Mouse (Mus musculus): ENCODE measurements around the gene Gm21992. TPM values are rescaled to one million over a fixed set of nuclear protein-coding genes. Genes with fewer than 3 reads are reported as not detected.

Gm21992 gene
- polyA plus RNA-seq, 1 experiment = 17.2 TPM

GRCm38 (mm10) chr19:4712156-4712780 lies 99.1 kb downstream of the Gm21992 start:
- DNase-seq (ENCODE audit: low spot score) = no peak

GRCm38 (mm10) chr19:4711601-4712155 lies 99.7 kb downstream of the Gm21992 start:
- no peak for DNase-seq (ENCODE audit: low spot score)

GRCm38 (mm10) chr19:4711098-4711600 lies 100.3 kb downstream of the Gm21992 start, which contains the start of gene Sptbn2:
Sptbn2 (plus strand) TSS chr19:4711167.
- DNase-seq (ENCODE audit: low spot score) = no peak

- no peak for DNase-seq (ENCODE audit: low spot score)
Observed at GRCm38 (mm10) chr19:4708765-4709164, 102.6 kb downstream of the Gm21992 start.

GRCm38 (mm10) chr19:4701221-4701620 lies 110.2 kb downstream of the Gm21992 start:
- DNase-seq (ENCODE audit: low spot score) = no peak

- no peak for DNase-seq (ENCODE audit: low spot score)
Observed at GRCm38 (mm10) chr19:4700656-4701055, 110.8 kb downstream of the Gm21992 start.

GRCm38 (mm10) chr19:4699821-4700220 lies 111.6 kb downstream of the Gm21992 start:
- no peak for DNase-seq (ENCODE audit: low spot score)

GRCm38 (mm10) chr19:4698856-4699255 lies 112.6 kb downstream of the Gm21992 start:
- no peak for DNase-seq (ENCODE audit: low spot score)

- DNase-seq (ENCODE audit: low spot score) = peak; percentile 65
Observed at GRCm38 (mm10) chr19:4698205-4698677, 113.2 kb downstream of the Gm21992 start, which contains the start of gene Gm960. Gm960 (minus strand) TSS chr19:4698668.

GRCm38 (mm10) chr19:4697721-4698120 lies 113.7 kb downstream of the Gm21992 start:
- no peak for DNase-seq (ENCODE audit: low spot score)

GRCm38 (mm10) chr19:4697121-4697520 lies 114.3 kb downstream of the Gm21992 start:
- DNase-seq (ENCODE audit: low spot score) = no peak

- DNase-seq (ENCODE audit: low spot score) = no peak
Observed at GRCm38 (mm10) chr19:4694346-4694745, 117.1 kb downstream of the Gm21992 start.

Other genes with a start within 250 kb of the Gm21992 start
- gene Lrfn4, start 195.9 kb downstream of the Gm21992 start, polyA plus RNA-seq (2012; rRNA removed) = 6.7 and 8.2 TPM in 2 replicates
- 40.1 and 50.6 TPM in 2 replicates for gene Rce1, start 186.0 kb downstream of the Gm21992 start, polyA plus RNA-seq (2012; rRNA removed)
- 0.69 and 1.2 TPM in 2 replicates for gene Gm960, start 112.9 kb downstream of the Gm21992 start, polyA plus RNA-seq (2012; rRNA removed)
- gene Sptbn2, start 100.4 kb downstream of the Gm21992 start, polyA plus RNA-seq (2012; rRNA removed) = 1.4 and 2.4 TPM in 2 replicates
- gene Rbm4b, start 55.1 kb downstream of the Gm21992 start, polyA plus RNA-seq (2012; rRNA removed) = 10.5 and 11.1 TPM in 2 replicates
- gene Rbm4, start 17.7 kb downstream of the Gm21992 start, polyA plus RNA-seq (2012; rRNA removed) = 36.9 and 43.3 TPM in 2 replicates
- 17.1 and 17.5 TPM in 2 replicates for gene Rbm14, start within 50 bp of the Gm21992 start, polyA plus RNA-seq (2012; rRNA removed)
- gene Ccs, start 27.7 kb upstream of the Gm21992 start, polyA plus RNA-seq (2012; rRNA removed) = 64.5 and 75.5 TPM in 2 replicates
- 0.07 and 0.09 TPM in 2 replicates for gene Ccdc87, start 27.8 kb upstream of the Gm21992 start, polyA plus RNA-seq (2012; rRNA removed)
- gene Ctsf, start 43.5 kb upstream of the Gm21992 start, polyA plus RNA-seq (2012; rRNA removed) = 78.4 and 82.7 TPM in 2 replicates
- gene Actn3, start 66.3 kb upstream of the Gm21992 start, polyA plus RNA-seq (2012; rRNA removed) = 1.3 and 2.5 TPM in 2 replicates
- gene Zdhhc24, start 67.1 kb upstream of the Gm21992 start, polyA plus RNA-seq (2012; rRNA removed) = 15.1 and 22.3 TPM in 2 replicates
- gene Bbs1, start 95.0 kb upstream of the Gm21992 start, polyA plus RNA-seq (2012; rRNA removed) = 4.2 and 4.6 TPM in 2 replicates
- gene Dpp3, start 116.7 kb upstream of the Gm21992 start, polyA plus RNA-seq (2012; rRNA removed) = 53.2 and 53.8 TPM in 2 replicates
- gene Peli3, start 131.5 kb upstream of the Gm21992 start, polyA plus RNA-seq (2012; rRNA removed) = 3.8 and 5.5 TPM in 2 replicates
- 48.5 and 57.5 TPM in 2 replicates for gene Mrpl11, start 150.5 kb upstream of the Gm21992 start, polyA plus RNA-seq (2012; rRNA removed)
- gene Npas4, start 178.7 kb upstream of the Gm21992 start, polyA plus RNA-seq (2012; rRNA removed) = 5.7 and 7.4 TPM in 2 replicates
- 4.6 and 5.9 TPM in 2 replicates for gene Slc29a2, start 212.2 kb upstream of the Gm21992 start, polyA plus RNA-seq (2012; rRNA removed)
- 30.4 and 33.5 TPM in 2 replicates for gene B4gat1, start 227.2 kb upstream of the Gm21992 start, polyA plus RNA-seq (2012; rRNA removed)
- gene AC124502.3, start 227.3 kb upstream of the Gm21992 start, polyA plus RNA-seq (2012; rRNA removed) = 1.9 and 2.3 TPM in 2 replicates
- gene Brms1, start 229.7 kb upstream of the Gm21992 start, polyA plus RNA-seq (2012; rRNA removed) = 30.8 and 31.1 TPM in 2 replicates
- 18.4 and 24.8 TPM in 2 replicates for gene Rin1, start 238.9 kb upstream of the Gm21992 start, polyA plus RNA-seq (2012; rRNA removed)

All from urinary bladder, adult 2 months (tissue).